Mouse (Mus musculus): ENCODE results near the gene Mapk10. TPM values are rescaled to one million over a fixed set of nuclear protein-coding genes. Genes with fewer than 3 reads are reported as not detected.

The Mapk10 gene
- total and polyA plus RNA-seq, 2 experiments from 2014 or later = 35.8 to 99.8 TPM

- H3K4me1 ChIP-seq (ENCODE audit: insufficient read depth, low read length) = peaks cover 2% of the 10 kb centered on the region; the same call in 1 of the 2 replicates
- TF ChIP-seq CTCF (IDR thresholded peaks at IDR 0.05) = no peak
- ATAC-seq (ENCODE audit: low FRiP score) (no peak), DNase-seq (ENCODE audit: low spot score) (peak; percentile 55)
- H3K27me3 ChIP-seq (ENCODE audit: insufficient read depth, low read length) = no peaks in the 10 kb centered on the region
- peak overlapping the region; percentile 9; the same call in 1 of the 2 replicates for H3K27ac ChIP-seq (ENCODE audit: low read depth, low read length)
- H3K36me3 ChIP-seq (ENCODE audit: insufficient read depth, low read length) = no peaks in the 10 kb centered on the region
- no peak overlapping the region for H3K9ac ChIP-seq (replicated peaks; ENCODE audit: low read length, poor library complexity, severe bottlenecking)
- no peak overlapping the region for H3K4me3 ChIP-seq (ENCODE audit: low read depth, low read length)
- 35% methylated on average over 13 of the region's 13 CpGs for WGBS
- no peak overlapping the region for H3K4me2 ChIP-seq (ENCODE audit: low read depth, low read length, poor library complexity, severe bottlenecking)
- H3K9me3 ChIP-seq (ENCODE audit: low read length) = no peaks in the 10 kb centered on the region
These were observed 182.1 kb downstream of the Mapk10 start for GRCm38 (mm10) chr5:103028940-103029621.

GRCm38 (mm10) chr5:103022504-103023172 is 188.5 kb downstream of the Mapk10 start:
- H3K9me3 ChIP-seq (ENCODE audit: low read length) = no peaks in the 10 kb centered on the region
- peaks cover 5% of the 10 kb centered on the region; the same call in 1 of the 2 replicates for H3K4me1 ChIP-seq (ENCODE audit: insufficient read depth, low read length)
- no peaks in the 10 kb centered on the region for H3K27me3 ChIP-seq (ENCODE audit: insufficient read depth, low read length)
- 36% methylated on average over 7 of the region's 7 CpGs for WGBS
- ATAC-seq (ENCODE audit: low FRiP score) (no peak), DNase-seq (ENCODE audit: low spot score) (no peak)
- H3K36me3 ChIP-seq (ENCODE audit: insufficient read depth, low read length) = no peaks in the 10 kb centered on the region
- TF ChIP-seq CTCF (IDR thresholded peaks at IDR 0.05) = 0 out of 2 replicates have a peak, but pooled peaks have one; percentile 9
- H3K4me3 ChIP-seq (ENCODE audit: low read depth, low read length) = no peak overlapping the region
- H3K4me2 ChIP-seq (ENCODE audit: low read depth, low read length, poor library complexity, severe bottlenecking) = no peak overlapping the region
- H3K27ac ChIP-seq (ENCODE audit: low read depth, low read length) = peak overlapping the region; percentile 60
- no peak overlapping the region for H3K9ac ChIP-seq (replicated peaks; ENCODE audit: low read length, poor library complexity, severe bottlenecking)

GRCm38 (mm10) chr5:103021479-103021878 is 189.7 kb downstream of the Mapk10 start:
- H3K9me3 ChIP-seq (ENCODE audit: low read length) = no peaks in the 10 kb centered on the region
- H3K36me3 ChIP-seq (ENCODE audit: insufficient read depth, low read length) = no peaks in the 10 kb centered on the region
- no peak for ATAC-seq (ENCODE audit: low FRiP score)
- no peak for TF ChIP-seq CTCF (IDR thresholded peaks at IDR 0.05)
- peaks cover 5% of the 10 kb centered on the region; the same call in 1 of the 2 replicates for H3K4me1 ChIP-seq (ENCODE audit: insufficient read depth, low read length)
- peak; percentile 43 for DNase-seq (ENCODE audit: low spot score)
- H3K27ac ChIP-seq (ENCODE audit: low read depth, low read length) = peak overlapping the region; percentile 18; the same call in 1 of the 2 replicates
- H3K9ac ChIP-seq (replicated peaks; ENCODE audit: low read length, poor library complexity, severe bottlenecking) = no peak overlapping the region
- H3K27me3 ChIP-seq (ENCODE audit: insufficient read depth, low read length) = no peaks in the 10 kb centered on the region
- H3K4me3 ChIP-seq (ENCODE audit: low read depth, low read length) = no peak overlapping the region
- WGBS = 50% methylated on average over 8 of the region's 8 CpGs
- no peak overlapping the region for H3K4me2 ChIP-seq (ENCODE audit: low read depth, low read length, poor library complexity, severe bottlenecking)

- H3K27me3 ChIP-seq (ENCODE audit: insufficient read depth, low read length) = no peaks in the 10 kb centered on the region
- no peak overlapping the region for H3K4me3 ChIP-seq (ENCODE audit: low read depth, low read length)
- no peaks in the 10 kb centered on the region for H3K9me3 ChIP-seq (ENCODE audit: low read length)
- no peak overlapping the region for H3K9ac ChIP-seq (replicated peaks; ENCODE audit: low read length, poor library complexity, severe bottlenecking)
- H3K36me3 ChIP-seq (ENCODE audit: insufficient read depth, low read length) = no peaks in the 10 kb centered on the region
- no peak for TF ChIP-seq CTCF (IDR thresholded peaks at IDR 0.05)
- H3K4me2 ChIP-seq (ENCODE audit: low read depth, low read length, poor library complexity, severe bottlenecking) = no peak overlapping the region
- ATAC-seq (ENCODE audit: low FRiP score) = peak; percentile 80
- DNase-seq (ENCODE audit: low spot score) = peak; percentile 45
- 5% methylated on average over 3 of the region's 3 CpGs for WGBS
- peaks cover 5% of the 10 kb centered on the region; the same call in 1 of the 2 replicates for H3K4me1 ChIP-seq (ENCODE audit: insufficient read depth, low read length)
- H3K27ac ChIP-seq (ENCODE audit: low read depth, low read length) = no peak overlapping the region; the same call in 1 of the 2 replicates
These were observed 190.2 kb downstream of the Mapk10 start for GRCm38 (mm10) chr5:103020954-103021353.

GRCm38 (mm10) chr5:103020127-103020526 is 191.0 kb downstream of the Mapk10 start:
- no peak for ATAC-seq (ENCODE audit: low FRiP score)
- Histone ChIP-seq H3K4me3 (ENCODE audit: low read depth, low read length) (no peak overlapping the region), H3K27ac (ENCODE audit: low read depth, low read length) (no peak overlapping the region), H3K27me3 (ENCODE audit: insufficient read depth, low read length) (no peaks in the 10 kb centered on the region), H3K4me2 (ENCODE audit: low read depth, low read length, poor library complexity, severe bottlenecking) (no peak overlapping the region), H3K9ac (replicated peaks; ENCODE audit: low read length, poor library complexity, severe bottlenecking) (no peak overlapping the region), H3K9me3 (ENCODE audit: low read length) (no peaks in the 10 kb centered on the region), H3K36me3 (ENCODE audit: insufficient read depth, low read length) (no peaks in the 10 kb centered on the region), H3K4me1 (ENCODE audit: insufficient read depth, low read length) (peaks cover 5% of the 10 kb centered on the region; the same call in 1 of the 2 replicates)
- 70% methylated on average over 5 of the region's 5 CpGs for WGBS
- TF ChIP-seq CTCF (IDR thresholded peaks at IDR 0.05) = no peak
- DNase-seq (ENCODE audit: low spot score) = no peak

- no peak for DNase-seq (ENCODE audit: low spot score)
- TF ChIP-seq CTCF (IDR thresholded peaks at IDR 0.05) = no peak
- ATAC-seq (ENCODE audit: low FRiP score) = no peak
- Histone ChIP-seq H3K36me3 (ENCODE audit: insufficient read depth, low read length) (no peaks in the 10 kb centered on the region), H3K27ac (ENCODE audit: low read depth, low read length) (no peak overlapping the region), H3K4me1 (ENCODE audit: insufficient read depth, low read length) (peaks cover 1% of the 10 kb centered on the region; the same call in 1 of the 2 replicates), H3K4me2 (ENCODE audit: low read depth, low read length, poor library complexity, severe bottlenecking) (no peak overlapping the region), H3K9ac (replicated peaks; ENCODE audit: low read length, poor library complexity, severe bottlenecking) (no peak overlapping the region), H3K4me3 (ENCODE audit: low read depth, low read length) (no peak overlapping the region), H3K9me3 (ENCODE audit: low read length) (no peaks in the 10 kb centered on the region), H3K27me3 (ENCODE audit: insufficient read depth, low read length) (no peaks in the 10 kb centered on the region)
- WGBS = 85% methylated on average over 7 of the region's 7 CpGs
These were observed 193.5 kb downstream of the Mapk10 start for GRCm38 (mm10) chr5:103017637-103018036.

Measured in midbrain, postnatal 0 days (tissue).